Mouse (Mus musculus) erythroblast, adult 5-6 weeks (primary cell): ENCODE measurements around the gene Sgsh. TPM values are rescaled to one million over a fixed set of nuclear protein-coding genes. Genes with fewer than 3 reads are reported as not detected.

Experiments used
- ATAC-seq: replicated peaks from 2 replicates; pipeline ENCODE4 v1.8.0; 2016; ENCODE audit warnings: moderate number of reproducible peaks, mild to moderate bottlenecking, moderate TSS enrichment, inconsistent platforms; ENCODE audit not compliant: poor library complexity, low FRiP score, severe bottlenecking
- total RNA-seq, 2 experiments: library from RNA; stranded (forward) in 1 of 2; stranded (reverse) in 1 of 2; fragments of 150-400 nt in 1 of 2; fragments of 200-764, 138-1000 nt in 1 of 2; gene quantifications; 2 replicates each; pipeline versions ENCODE4 v1.2.3 to v1.2.4; 2015 to 2017; ENCODE audit warnings: low replicate concordance in 2 of 2

Gene Sgsh
- total RNA-seq, 2 experiments from 2014 or later: 0.77 to 3.2 TPM

- no peak for ATAC-seq
These were observed 26.4 kb upstream of the Sgsh start for GRCm38 (mm10) chr11:119381631-119382337.

- ATAC-seq: no peak
These were observed 23.2 kb upstream of the Sgsh start for GRCm38 (mm10) chr11:119378551-119378950.

- no peak for ATAC-seq
These were observed 22.0 kb upstream of the Sgsh start for GRCm38 (mm10) chr11:119377326-119377725.

- no peak for ATAC-seq
These were observed 20.1 kb upstream of the Sgsh start for GRCm38 (mm10) chr11:119375425-119375824.

- peak; percentile 93 for ATAC-seq
These were observed 8.3 kb upstream of the Sgsh start for GRCm38 (mm10) chr11:119363534-119364145.

- peak; percentile 51 for ATAC-seq
These were observed 7.6 kb upstream of the Sgsh start for GRCm38 (mm10) chr11:119362769-119363533.

- no peak for ATAC-seq
These were observed 3.8 kb upstream of the Sgsh start for GRCm38 (mm10) chr11:119359089-119359488.

GRCm38 (mm10) chr11:119354798-119355442, 416 bp downstream of the Sgsh start:
- peak; percentile 58 for ATAC-seq

- no peak for ATAC-seq
These were observed 1.4 kb downstream of the Sgsh start for GRCm38 (mm10) chr11:119353946-119354345.

- ATAC-seq: no peak
These were observed 3.2 kb downstream of the Sgsh start for GRCm38 (mm10) chr11:119352113-119352512.

GRCm38 (mm10) chr11:119347125-119347524, 8.2 kb downstream of the Sgsh start:
- no peak for ATAC-seq

GRCm38 (mm10) chr11:119344865-119345264, 10.5 kb downstream of the Sgsh start:
- ATAC-seq: no peak

- no peak for ATAC-seq
These were observed 11.2 kb downstream of the Sgsh start for GRCm38 (mm10) chr11:119344178-119344577.

GRCm38 (mm10) chr11:119339637-119340036, 15.7 kb downstream of the Sgsh start:
- ATAC-seq: peak; percentile 71

- no peak for ATAC-seq
These were observed 16.2 kb downstream of the Sgsh start for GRCm38 (mm10) chr11:119339179-119339578.

- no peak for ATAC-seq
These were observed 16.9 kb downstream of the Sgsh start for GRCm38 (mm10) chr11:119338271-119339059.

GRCm38 (mm10) chr11:119331970-119332369, 23.4 kb downstream of the Sgsh start:
- ATAC-seq: no peak

GRCm38 (mm10) chr11:119330592-119330991, 24.7 kb downstream of the Sgsh start:
- ATAC-seq: no peak

- ATAC-seq: no peak
These were observed 30.3 kb downstream of the Sgsh start for GRCm38 (mm10) chr11:119325068-119325467.

GRCm38 (mm10) chr11:119322521-119322920, 32.8 kb downstream of the Sgsh start:
- no peak for ATAC-seq
